Mouse (Mus musculus): ENCODE measurements at regions not wholly inside any gene's neighbourhood (a gene's known extent, or its start where the extent isn't known, plus 50 kb on each side); places are given as distances from the start of the nearest gene placed in this dataset.

- no peak for DNase-seq (ENCODE audit: low spot score in 2 of 2)
These were observed 695.4 kb upstream of the Tbl1xr1 start for GRCm38 (mm10) chr3:21381072-21381471.

- no peak for DNase-seq (ENCODE audit: low spot score in 2 of 2)
These were observed 672.9 kb upstream of the Tbl1xr1 start for GRCm38 (mm10) chr3:21403551-21403950.

DNA sequence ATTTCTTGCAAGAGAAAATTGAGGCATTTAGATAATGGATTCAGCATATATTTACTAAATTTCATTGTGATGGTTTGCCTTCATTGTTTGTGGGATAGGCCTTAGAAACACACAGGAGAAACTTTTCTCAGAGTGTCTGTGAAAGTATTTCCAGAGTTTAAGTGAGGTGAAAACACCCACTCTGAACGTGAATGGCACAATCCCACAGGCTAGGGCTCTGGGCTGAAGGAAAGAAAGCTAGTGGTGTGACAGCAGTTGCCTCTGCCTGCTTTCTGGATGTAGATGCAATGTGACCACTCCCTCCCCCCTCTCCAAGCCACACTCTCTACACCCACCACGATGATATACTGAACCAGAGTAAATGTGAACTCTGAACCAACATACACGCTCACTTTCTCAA, 672.4 kb upstream of the Tbl1xr1 start:
- no peak for DNase-seq (ENCODE audit: low spot score in 2 of 2)

- DNase-seq (ENCODE audit: low spot score in 2 of 2): no peak
These were observed 669.4 kb upstream of the Tbl1xr1 start for GRCm38 (mm10) chr3:21407077-21407476.

- DNase-seq (ENCODE audit: low spot score in 2 of 2): no peak
These were observed 664.4 kb upstream of the Tbl1xr1 start for GRCm38 (mm10) chr3:21412010-21412409.

DNA sequence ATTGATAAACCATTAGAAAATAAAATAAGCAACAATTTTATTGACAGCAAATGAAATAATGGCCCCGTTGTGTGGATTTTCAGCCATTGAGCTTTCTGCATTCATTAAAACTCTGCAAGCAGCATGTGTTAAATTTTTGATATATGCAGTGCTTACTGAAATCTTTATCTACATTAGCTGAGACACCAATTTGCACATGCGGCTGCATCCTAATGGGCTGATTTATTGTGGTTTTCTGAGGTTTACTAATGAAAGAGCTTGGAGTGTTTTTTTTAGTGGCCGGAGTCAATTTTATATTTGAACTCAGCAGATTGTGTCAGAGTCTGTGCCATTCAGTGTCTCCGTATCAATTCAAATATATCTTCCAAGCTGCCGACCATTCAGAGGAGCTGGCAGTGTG, 653.3 kb upstream of the Tbl1xr1 start:
- DNase-seq (ENCODE audit: low spot score in 2 of 2): no peak

- DNase-seq (ENCODE audit: low spot score in 2 of 2): no peak
These were observed 649.9 kb upstream of the Tbl1xr1 start for GRCm38 (mm10) chr3:21426538-21426937.

DNA sequence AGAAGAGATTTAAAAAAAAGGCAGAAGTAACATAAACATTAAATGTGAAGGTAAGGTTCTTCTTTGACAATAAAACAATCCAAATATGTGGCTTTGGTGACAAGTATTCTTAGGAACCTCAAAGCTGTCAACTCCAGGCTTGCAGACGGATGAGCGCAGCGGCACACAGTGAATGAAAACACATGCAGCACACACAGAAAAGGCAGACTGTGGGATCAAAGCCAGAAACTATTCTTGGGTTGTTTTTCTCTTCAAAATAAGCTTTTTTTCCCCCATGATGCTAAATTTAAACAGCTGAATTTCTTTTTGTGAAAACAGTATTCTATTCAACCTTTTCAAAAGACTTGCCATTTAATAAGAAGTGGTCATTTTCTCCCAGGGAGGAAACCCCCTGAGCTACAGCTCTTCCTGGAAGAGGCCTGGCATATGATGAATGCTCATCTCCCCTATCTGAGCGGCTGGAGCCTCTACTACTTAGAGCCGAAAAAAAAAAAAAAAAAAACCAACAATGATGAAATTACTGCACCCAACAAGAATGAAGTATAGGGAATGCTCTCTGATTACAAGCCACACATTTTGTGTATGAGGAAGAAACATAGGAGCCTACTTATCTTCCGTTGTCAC, 648.9 kb upstream of the Tbl1xr1 start:
- no peak for DNase-seq (ENCODE audit: low spot score in 2 of 2)

DNA sequence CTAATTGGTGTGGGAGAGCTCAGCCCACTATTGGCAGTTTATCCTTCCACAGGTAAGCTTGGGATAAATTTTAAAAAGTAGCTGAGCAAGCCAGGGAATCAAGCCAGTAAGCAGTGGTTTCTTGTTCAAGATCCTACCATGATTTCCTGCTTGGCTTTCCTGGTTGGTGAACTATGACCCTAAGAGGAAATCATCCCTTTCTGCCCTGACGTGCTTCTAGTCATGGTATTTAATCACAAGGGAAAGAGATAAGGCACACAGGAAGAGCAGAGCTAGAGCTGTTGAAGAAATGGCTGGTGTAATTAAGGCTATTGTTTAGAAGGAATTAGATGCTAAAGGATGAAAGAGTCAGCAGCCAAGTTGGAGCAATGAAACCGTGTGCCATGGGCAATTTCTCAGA, 648.3 kb upstream of the Tbl1xr1 start:
- no peak for DNase-seq (ENCODE audit: low spot score in 2 of 2)

DNA sequence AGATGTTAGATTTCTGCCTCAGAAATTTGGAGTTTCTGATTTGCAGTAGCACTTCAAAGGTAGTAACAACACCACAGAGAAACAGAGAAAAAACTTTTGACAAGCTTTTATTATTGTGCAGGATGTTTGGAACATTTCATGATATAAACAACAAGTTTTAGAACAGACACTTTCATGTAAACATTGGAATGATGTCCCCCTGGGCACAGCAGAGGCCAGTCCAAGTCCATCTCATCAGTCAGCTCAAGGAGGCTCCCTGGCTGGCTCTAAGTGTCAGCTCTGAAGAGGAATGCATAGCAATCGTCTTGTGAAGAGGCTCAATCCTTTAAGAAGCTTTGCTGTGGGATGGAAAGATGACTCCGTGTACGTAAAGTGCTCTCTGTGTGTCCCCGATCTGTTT, 612.2 kb upstream of the Tbl1xr1 start:
- DNase-seq (ENCODE audit: low spot score in 2 of 2): no peak

- DNase-seq (ENCODE audit: low spot score in 2 of 2): peak in 1 of 2 experiments; percentile 24
These were observed 610.3 kb upstream of the Tbl1xr1 start for GRCm38 (mm10) chr3:21466113-21466645.

- peak in 1 of 2 experiments; percentile 46 for DNase-seq (ENCODE audit: low spot score in 2 of 2)
These were observed 599.1 kb upstream of the Tbl1xr1 start for GRCm38 (mm10) chr3:21477366-21477765.

DNA sequence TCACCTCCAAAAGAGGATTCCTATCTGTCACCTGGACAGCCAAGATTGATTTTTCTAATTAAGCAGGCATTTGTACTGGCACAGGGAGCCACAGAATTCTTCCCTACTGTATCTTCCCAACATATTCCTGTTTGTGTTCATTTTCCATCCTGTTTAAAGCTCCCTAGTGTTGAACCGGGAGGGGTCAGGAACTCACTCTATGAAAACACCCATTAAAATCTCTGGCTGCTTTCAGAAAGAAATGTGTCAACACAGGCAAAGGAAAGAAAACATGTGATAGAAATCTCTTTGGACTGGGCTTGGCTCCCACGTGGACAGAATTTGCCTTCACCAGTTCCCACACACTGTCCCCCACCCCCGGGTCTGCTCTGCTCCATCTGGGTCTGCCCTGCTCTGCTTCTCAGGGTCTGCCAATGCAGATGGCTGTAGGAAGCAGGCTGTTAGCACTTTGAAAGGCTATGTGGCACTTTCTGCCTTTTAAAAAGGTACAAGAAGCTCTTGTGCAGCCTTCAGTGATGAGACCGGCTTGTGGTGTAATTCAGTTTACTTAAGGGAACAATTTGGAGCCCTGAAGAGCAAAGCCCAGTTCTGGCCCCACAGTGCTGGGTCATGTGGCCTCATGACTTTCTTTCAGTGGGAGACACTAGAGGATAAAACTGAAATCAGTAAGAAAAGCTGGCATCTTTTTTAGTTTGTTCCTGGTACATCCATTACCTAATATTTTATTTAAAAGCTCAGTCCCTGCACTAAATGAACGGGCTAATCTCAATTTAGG, 597.2 kb upstream of the Tbl1xr1 start:
- peak in 1 of 2 experiments; percentile 88 for DNase-seq (ENCODE audit: low spot score in 2 of 2)

DNA sequence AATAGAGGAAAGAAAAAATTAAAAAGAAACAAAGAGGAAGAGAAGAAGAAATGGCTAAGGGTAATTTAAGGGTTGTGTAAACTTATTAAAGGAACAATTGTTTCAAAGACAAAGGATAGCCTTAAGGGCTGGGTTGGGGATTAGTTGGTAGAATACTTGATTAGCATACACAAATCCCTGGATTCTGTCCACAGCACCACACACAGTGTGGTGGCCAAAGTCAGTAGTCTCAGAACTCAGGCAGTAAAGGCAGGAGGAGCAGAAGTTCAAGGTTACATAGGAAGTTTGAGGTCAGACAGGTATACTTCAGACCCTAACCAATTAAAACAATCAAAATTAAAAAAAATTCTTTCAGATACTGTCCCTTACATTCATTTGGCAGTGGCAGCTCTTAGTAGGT, 596.6 kb upstream of the Tbl1xr1 start:
- no peak for DNase-seq (ENCODE audit: low spot score in 2 of 2)

- DNase-seq (ENCODE audit: low spot score in 2 of 2): peak in 1 of 2 experiments; percentile 78
These were observed 592.4 kb upstream of the Tbl1xr1 start for GRCm38 (mm10) chr3:21484052-21484451.

GRCm38 (mm10) chr3:21485454-21485853, 591.0 kb upstream of the Tbl1xr1 start:
- no peak for DNase-seq (ENCODE audit: low spot score in 2 of 2)

GRCm38 (mm10) chr3:21489547-21489946, 586.9 kb upstream of the Tbl1xr1 start:
- no peak for DNase-seq (ENCODE audit: low spot score in 2 of 2)

- DNase-seq (ENCODE audit: low spot score in 2 of 2): no peak
These were observed 584.0 kb upstream of the Tbl1xr1 start for GRCm38 (mm10) chr3:21492413-21492812.

DNA sequence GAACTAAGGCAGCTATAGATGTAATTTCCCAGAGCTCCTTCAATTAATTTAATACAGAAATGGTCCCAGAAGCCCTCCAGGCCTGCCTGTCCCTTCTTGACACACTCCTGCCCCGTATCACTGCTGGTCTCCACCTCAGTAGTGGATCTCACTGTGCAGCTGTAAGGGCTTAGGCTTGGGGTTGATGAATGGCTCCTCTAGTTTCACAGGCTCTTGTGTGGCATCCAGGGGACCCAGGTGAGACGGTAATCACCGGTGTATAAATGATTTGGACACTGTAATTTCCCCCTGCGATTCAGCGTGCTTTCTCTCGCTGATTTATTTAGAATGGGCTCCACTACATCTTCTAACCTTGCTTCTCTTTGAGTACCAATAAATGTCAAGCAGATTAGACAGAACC, 583.1 kb upstream of the Tbl1xr1 start:
- DNase-seq (ENCODE audit: low spot score in 2 of 2): no peak

DNA sequence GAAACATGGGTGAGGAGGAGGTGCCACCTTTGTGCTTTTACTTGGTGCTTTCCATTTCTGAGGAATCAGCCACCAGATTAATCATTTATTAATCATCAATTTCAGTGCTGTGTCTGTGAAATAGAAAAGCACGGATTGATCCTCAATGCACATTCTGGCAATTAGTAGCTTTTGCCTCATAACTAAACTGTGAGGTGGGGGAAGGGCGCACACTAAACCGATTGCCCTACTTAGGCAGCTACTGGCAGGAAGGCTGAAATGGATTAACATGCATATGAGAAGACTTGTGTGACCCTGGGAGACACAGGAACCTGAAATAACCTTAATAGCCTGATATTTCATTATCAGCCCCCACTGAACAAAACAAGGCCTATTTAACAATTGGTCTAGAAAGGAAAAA, 581.5 kb upstream of the Tbl1xr1 start:
- no peak for DNase-seq (ENCODE audit: low spot score in 2 of 2)

DNA sequence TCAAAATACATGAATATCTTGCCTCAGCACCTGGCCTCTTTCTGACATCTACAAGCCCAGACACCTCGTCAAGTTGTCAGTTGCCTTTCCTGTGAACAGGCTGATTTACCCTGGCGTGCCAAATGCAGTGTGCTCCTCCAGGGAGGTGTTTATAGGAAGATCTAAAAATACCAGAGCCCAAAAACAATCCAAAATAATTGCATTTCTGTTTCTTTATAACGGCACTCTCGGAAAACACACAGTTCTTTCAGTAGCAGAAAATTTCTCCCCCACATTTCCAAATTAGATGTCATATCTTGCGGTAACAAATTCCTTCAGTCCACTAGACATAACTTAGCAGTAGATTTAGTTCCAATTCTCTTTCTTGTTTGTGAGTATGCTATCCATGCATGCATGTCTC, 580.8 kb upstream of the Tbl1xr1 start:
- DNase-seq (ENCODE audit: low spot score in 2 of 2): no peak

DNA sequence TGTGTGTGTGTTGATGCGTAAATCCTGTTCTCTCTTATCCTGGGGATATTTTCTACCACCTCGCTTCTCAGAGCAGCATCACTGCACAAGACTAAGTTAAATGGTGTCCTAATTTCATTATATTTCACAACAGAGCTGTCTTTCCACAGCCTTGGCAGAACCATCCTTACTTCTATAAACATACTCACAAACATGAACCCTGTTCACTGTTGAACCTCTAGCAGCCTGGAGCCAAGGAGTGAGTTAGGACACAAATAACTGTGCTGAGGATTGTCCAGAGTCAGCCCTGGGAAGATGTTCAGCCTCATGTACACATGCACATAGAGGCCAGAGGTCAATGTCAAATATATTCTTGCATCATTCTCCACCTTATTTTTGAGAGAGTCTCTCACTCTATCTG, 580.3 kb upstream of the Tbl1xr1 start:
- no peak for DNase-seq (ENCODE audit: low spot score in 2 of 2)

- DNase-seq (ENCODE audit: low spot score in 2 of 2): no peak
These were observed 579.4 kb upstream of the Tbl1xr1 start for GRCm38 (mm10) chr3:21497011-21497410.

All from left cerebral cortex, adult 8-10 months (tissue).